Mouse (Mus musculus): ENCODE measurements around the gene Slc26a10. TPM values are rescaled to one million over a fixed set of nuclear protein-coding genes. Genes with fewer than 3 reads are reported as not detected.
A peak's percentile ranks its signal among the peaks of the same experiment; 100 is the strongest.

Slc26a10 gene
- polyA plus RNA-seq, 1 experiment = 1.1 TPM

- TF ChIP-seq CTCF (IDR thresholded peaks at IDR 0.05; ENCODE audit: borderline replicate concordance, extremely low read depth, insufficient read depth, insufficient read length) (no peak), POLR2A (IDR thresholded peaks at IDR 0.05; ENCODE audit: borderline replicate concordance, extremely low read depth, insufficient read depth, insufficient read length, poor library complexity, severe bottlenecking) (no peak)
- DNase-seq (ENCODE audit: low read depth) = no peak
Measured at GRCm38 (mm10) chr10:127180695-127181047, 226 bp upstream of the Slc26a10 start.

DNA sequence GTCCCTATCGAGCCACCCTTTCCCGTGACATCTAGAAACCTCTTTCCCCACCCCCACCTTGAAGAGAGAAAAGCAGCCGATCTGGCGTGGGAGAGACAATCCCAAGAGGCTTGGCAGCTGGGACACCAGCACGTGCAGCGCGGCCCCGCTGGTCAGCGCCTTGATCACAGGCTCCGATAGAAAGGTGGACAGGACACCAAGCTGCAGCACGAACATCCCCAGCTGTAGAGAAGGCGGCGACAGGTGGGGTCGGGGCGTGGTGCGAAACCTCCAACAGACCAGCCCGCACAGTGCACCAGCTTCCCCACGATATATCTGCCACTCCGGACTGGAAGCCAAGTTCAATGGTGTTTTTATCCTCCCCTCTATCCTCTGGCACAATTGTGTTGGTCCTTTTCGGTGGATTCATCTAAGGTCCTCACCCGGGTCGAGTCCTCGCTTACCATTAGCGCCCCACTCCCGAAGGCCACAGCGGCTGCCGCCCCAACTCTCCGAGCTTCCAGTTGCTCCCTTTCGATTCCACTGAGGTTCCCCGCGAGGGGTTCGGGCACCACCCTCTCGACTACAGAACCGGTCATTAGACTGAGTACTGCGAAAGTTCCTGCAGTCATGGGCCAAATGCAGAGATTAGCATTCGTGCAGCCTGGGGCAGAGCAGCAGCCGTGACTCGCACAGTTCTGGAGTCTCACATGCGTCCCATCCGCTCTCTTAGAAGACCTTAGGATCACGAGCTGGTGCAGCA is 2.0 kb downstream of the Slc26a10 start:
- TF ChIP-seq POLR2A (IDR thresholded peaks at IDR 0.05; ENCODE audit: borderline replicate concordance, extremely low read depth, insufficient read depth, insufficient read length, poor library complexity, severe bottlenecking) (no peak), CTCF (IDR thresholded peaks at IDR 0.05; ENCODE audit: borderline replicate concordance, extremely low read depth, insufficient read depth, insufficient read length) (no peak)
- no peak for DNase-seq (ENCODE audit: low read depth)

- DNase-seq (ENCODE audit: low read depth) = peak; percentile 85
- TF ChIP-seq CTCF (IDR thresholded peaks at IDR 0.05; ENCODE audit: borderline replicate concordance, extremely low read depth, insufficient read depth, insufficient read length) = peak; percentile 93
- no peak for TF ChIP-seq POLR2A (IDR thresholded peaks at IDR 0.05; ENCODE audit: borderline replicate concordance, extremely low read depth, insufficient read depth, insufficient read length, poor library complexity, severe bottlenecking)
Measured at GRCm38 (mm10) chr10:127177719-127178118, 2.7 kb downstream of the Slc26a10 start.

DNA sequence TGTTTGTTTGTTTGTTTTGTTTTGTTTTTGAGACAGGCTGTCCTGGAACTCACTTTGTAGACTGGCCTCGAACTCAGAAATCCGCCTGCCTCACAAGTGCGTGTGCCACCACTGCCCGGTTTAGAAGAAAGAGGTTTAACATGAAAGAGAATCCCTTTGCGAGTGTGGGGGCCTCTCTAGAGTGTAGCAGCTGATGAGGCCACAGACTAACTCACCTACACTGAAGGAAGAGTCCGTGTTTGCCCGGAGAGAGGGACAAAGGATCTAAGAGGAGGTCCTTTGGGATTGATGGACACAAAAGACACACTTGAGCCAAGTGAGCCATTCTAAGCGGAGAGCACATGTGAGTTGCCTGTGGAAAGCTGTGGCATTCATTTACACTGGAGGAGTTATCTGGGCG is 3.2 kb downstream of the Slc26a10 start:
- TF ChIP-seq CTCF (IDR thresholded peaks at IDR 0.05; ENCODE audit: borderline replicate concordance, extremely low read depth, insufficient read depth, insufficient read length) (no peak), POLR2A (IDR thresholded peaks at IDR 0.05; ENCODE audit: borderline replicate concordance, extremely low read depth, insufficient read depth, insufficient read length, poor library complexity, severe bottlenecking) (no peak)
- DNase-seq (ENCODE audit: low read depth) = no peak

- no peak for TF ChIP-seq CTCF (IDR thresholded peaks at IDR 0.05; ENCODE audit: borderline replicate concordance, extremely low read depth, insufficient read depth, insufficient read length)
- no peak for TF ChIP-seq POLR2A (IDR thresholded peaks at IDR 0.05; ENCODE audit: borderline replicate concordance, extremely low read depth, insufficient read depth, insufficient read length, poor library complexity, severe bottlenecking)
- no peak for DNase-seq (ENCODE audit: low read depth)
Measured at GRCm38 (mm10) chr10:127176756-127177155, 3.7 kb downstream of the Slc26a10 start.

GRCm38 (mm10) chr10:127176228-127176627 is 4.2 kb downstream of the Slc26a10 start:
- no peak for TF ChIP-seq POLR2A (IDR thresholded peaks at IDR 0.05; ENCODE audit: borderline replicate concordance, extremely low read depth, insufficient read depth, insufficient read length, poor library complexity, severe bottlenecking)
- no peak for DNase-seq (ENCODE audit: low read depth)

DNA sequence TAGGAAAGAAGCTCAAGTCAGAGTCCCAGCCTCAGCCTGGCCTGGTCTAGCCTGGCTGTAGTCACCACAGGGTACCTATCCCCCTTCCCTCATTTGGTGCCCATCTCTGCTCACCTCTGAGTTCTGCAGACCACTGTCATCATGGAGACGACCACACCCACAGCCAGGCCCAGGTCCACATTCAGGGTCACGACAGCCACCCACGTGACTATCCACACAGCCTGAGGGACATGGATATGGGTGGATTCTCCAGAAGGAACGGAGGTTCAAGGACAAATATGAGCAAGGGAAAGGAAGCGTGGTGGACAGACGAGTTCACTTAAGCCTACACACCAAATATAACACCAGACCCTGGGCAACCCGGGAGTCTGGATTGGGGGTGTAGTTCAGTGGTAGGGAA is 6.3 kb downstream of the Slc26a10 start:
- no peak for DNase-seq (ENCODE audit: low read depth)
- TF ChIP-seq POLR2A (IDR thresholded peaks at IDR 0.05; ENCODE audit: borderline replicate concordance, extremely low read depth, insufficient read depth, insufficient read length, poor library complexity, severe bottlenecking) (no peak), CTCF (IDR thresholded peaks at IDR 0.05; ENCODE audit: borderline replicate concordance, extremely low read depth, insufficient read depth, insufficient read length) (no peak)

DNA sequence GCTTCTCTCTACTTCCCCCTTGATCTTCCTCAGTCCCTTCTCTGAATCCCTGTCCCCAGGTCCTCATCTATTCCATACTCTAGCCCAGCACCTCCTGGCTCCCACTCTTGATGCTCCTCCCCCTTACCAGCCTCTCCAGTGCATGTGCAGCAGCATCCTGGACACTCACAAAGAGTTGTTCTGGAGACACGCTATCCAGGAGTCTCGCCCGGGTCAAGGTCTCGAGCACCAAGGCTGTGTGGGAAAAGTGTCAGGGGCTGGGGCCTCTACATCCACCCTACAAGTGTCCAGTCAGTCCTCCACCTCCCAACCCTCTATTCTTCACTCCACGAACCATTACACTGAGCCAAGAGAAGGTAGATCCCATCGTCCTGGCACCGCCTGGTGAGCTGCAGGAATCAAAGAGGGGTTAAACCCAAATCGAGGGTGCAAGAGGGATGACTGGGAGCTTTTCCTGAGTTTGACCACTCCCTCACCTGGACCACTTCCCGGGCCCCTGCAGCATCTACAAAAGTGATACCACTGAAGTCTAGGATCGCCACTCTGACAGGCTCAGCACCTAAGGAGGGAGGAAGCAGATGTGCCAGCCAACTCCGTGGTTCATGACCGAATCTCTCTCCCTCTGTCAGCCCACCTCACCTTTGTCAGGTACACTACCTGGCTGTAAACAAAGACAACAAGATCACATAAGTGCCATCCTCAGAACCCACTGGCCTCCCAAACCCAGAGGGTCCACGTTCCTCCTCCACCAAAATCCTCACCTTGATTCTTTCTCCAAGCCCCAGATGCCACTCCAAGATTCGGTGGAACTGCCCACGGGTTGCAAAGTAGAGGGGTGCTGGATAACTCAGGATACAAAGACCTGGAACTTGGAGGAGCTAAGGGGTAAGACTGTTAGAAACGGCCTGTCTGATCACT is 7.0 kb downstream of the Slc26a10 start:
- TF ChIP-seq POLR2A (IDR thresholded peaks at IDR 0.05; ENCODE audit: borderline replicate concordance, extremely low read depth, insufficient read depth, insufficient read length, poor library complexity, severe bottlenecking) (no peak), CTCF (IDR thresholded peaks at IDR 0.05; ENCODE audit: borderline replicate concordance, extremely low read depth, insufficient read depth, insufficient read length) (no peak)
- no peak for DNase-seq (ENCODE audit: low read depth)

DNA sequence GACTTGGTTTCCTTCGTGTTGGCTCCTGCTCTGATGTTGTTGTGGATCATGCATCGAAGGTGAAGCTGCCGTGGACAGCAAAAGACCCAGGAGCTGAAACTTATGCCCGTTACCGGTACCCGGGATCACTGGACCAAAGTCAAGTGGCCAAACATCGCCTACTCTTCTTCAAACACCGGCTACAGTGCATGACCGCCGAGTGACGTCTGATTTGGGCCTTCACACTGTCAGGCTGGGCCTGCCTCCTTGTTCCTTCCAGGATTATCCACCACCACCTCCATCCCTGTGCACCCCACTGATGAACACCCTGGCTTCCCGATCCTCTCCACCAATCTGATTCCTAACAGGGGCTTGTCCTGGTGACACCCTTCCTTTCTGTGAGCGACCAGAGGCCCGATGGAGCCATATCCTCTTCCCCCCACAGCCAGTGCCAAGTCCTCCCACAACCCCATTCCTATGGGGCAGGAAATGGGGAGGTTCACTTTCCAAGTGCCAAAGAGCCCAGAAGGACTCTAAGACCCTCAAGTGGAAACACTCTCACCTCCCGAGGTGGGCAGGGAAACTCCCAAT is 8.7 kb downstream of the Slc26a10 start:
- TF ChIP-seq POLR2A (IDR thresholded peaks at IDR 0.05; ENCODE audit: borderline replicate concordance, extremely low read depth, insufficient read depth, insufficient read length, poor library complexity, severe bottlenecking) (no peak), CTCF (IDR thresholded peaks at IDR 0.05; ENCODE audit: borderline replicate concordance, extremely low read depth, insufficient read depth, insufficient read length) (no peak)
- DNase-seq (ENCODE audit: low read depth) = no peak

DNA sequence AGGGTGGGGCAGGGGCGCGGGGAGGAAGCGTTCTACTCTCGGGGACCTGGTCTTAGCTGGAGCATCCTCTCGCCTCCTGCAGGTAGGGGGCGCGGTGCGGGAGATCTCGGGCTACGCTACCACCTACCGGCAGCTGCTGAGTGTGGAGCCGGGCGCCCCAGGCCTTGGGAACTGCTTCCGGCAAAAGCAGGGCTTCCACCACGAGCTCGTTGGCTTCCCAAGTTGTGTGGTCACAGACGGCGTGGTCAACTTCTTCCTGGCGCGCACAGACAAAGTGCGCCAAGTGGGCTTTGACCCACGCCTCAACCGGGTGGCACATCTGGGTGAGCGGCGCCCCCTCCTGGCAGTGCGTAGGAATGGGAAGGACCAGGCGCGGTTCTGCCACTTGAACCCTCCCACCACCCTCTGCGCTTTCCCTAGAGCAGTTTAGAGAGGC is 9.6 kb downstream of the Slc26a10 start:
- TF ChIP-seq CTCF (IDR thresholded peaks at IDR 0.05; ENCODE audit: borderline replicate concordance, extremely low read depth, insufficient read depth, insufficient read length) (peak; percentile 79), POLR2A (IDR thresholded peaks at IDR 0.05; ENCODE audit: borderline replicate concordance, extremely low read depth, insufficient read depth, insufficient read length, poor library complexity, severe bottlenecking) (no peak)
- DNase-seq (ENCODE audit: low read depth) = peak; percentile 67

GRCm38 (mm10) chr10:127170002-127170401 is 10.4 kb downstream of the Slc26a10 start:
- peak; percentile 59 for DNase-seq (ENCODE audit: low read depth)
- TF ChIP-seq POLR2A (IDR thresholded peaks at IDR 0.05; ENCODE audit: borderline replicate concordance, extremely low read depth, insufficient read depth, insufficient read length, poor library complexity, severe bottlenecking) (no peak), CTCF (IDR thresholded peaks at IDR 0.05; ENCODE audit: borderline replicate concordance, extremely low read depth, insufficient read depth, insufficient read length) (peak; percentile 48; the same call in 1 of the 2 replicates)
